Mouse (Mus musculus) myocyte (in vitro differentiated cells): ENCODE measurements around the gene Katnal1.

ENCODE experiments used
- E2F4 ChIP-seq: IDR thresholded peaks from one replicate; pipeline ENCODE4 v1.6.1; 2011; ENCODE audit warnings: mild to moderate bottlenecking, control low read depth, moderate library complexity; ENCODE audit not compliant: insufficient read depth
- MYOG ChIP-seq, 3 experiments: IDR thresholded peaks; one replicate each; pipeline ENCODE4 v1.6.1; 2011; ENCODE audit warnings: control low read depth in 2 of 3, low read depth in 2 of 3, mild to moderate bottlenecking in 2 of 3; ENCODE audit not compliant: insufficient read length in 2 of 3, control insufficient read depth in 1 of 3, insufficient read depth in 1 of 3
- POLR2A ChIP-seq: IDR thresholded peaks from one replicate; pipeline ENCODE4 v1.6.1; 2011; ENCODE audit warnings: low read depth, mild to moderate bottlenecking, control low read depth, moderate library complexity; ENCODE audit not compliant: insufficient read length
- SRF ChIP-seq: IDR thresholded peaks from one replicate; pipeline ENCODE4 v1.6.1; 2011; ENCODE audit warnings: low read depth; ENCODE audit not compliant: control insufficient read depth, insufficient read length
- TCF12 ChIP-seq: IDR thresholded peaks from one replicate; pipeline ENCODE4 v1.6.1; 2011; ENCODE audit warnings: mild to moderate bottlenecking, control low read depth; ENCODE audit not compliant: poor library complexity, insufficient read depth, severe bottlenecking
- TCF3 ChIP-seq: IDR thresholded peaks from one replicate; pipeline ENCODE4 v1.6.1; 2011; ENCODE audit warnings: low read depth, control low read depth; ENCODE audit not compliant: insufficient read length
- USF1 ChIP-seq: IDR thresholded peaks from one replicate; pipeline ENCODE4 v1.6.1; 2011; ENCODE audit warnings: low read depth, mild to moderate bottlenecking, control low read depth, moderate library complexity

DNA sequence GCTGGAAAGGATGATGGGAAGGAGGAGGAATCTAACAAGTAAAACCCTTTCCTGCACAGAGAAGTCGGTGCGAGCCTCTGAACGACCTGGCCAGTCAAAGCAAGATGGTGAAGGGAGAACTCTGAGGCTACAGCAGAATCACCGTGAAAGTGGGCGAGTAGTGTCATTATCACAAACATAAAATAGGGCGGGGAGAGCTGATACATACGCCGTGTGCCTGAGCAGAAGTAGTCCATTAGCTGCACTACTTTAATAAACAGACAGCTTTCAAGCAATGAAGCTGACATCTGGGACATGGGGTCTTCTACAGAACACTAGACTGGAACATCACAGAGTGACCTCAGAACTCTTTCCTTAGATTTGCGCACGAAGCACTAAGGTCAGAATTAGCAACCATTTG, 32.6 kb downstream of the Katnal1 start:
- TF ChIP-seq SRF (no peak), TCF3 (no peak), USF1 (no peak), TCF12 (no peak), POLR2A (no peak), MYOG (IDR thresholded peaks at IDR 0.05; ENCODE audit: control insufficient read depth in 1 of 3, insufficient read depth in 1 of 3, insufficient read length in 2 of 3, low read depth in 2 of 3) (no peak), E2F4 (no peak)
